Mouse (Mus musculus): ENCODE measurements at regions not wholly inside any gene's neighbourhood (a gene's known extent, or its start where the extent isn't known, plus 50 kb on each side); places are given as distances from the start of the nearest gene placed in this dataset.

- no peak overlapping the region for H3K27ac ChIP-seq
- no peaks in the 10 kb centered on the region for H3K36me3 ChIP-seq (replicated peaks; ENCODE audit: control insufficient read depth, insufficient read depth, low read depth)
- DNase-seq (ENCODE audit: low read depth in 3 of 3, low spot score in 3 of 3) (no peak), ATAC-seq (ENCODE audit: insufficient read depth) (no peak)
- no peaks in the 10 kb centered on the region for H3K9me3 ChIP-seq (ENCODE audit: control insufficient read depth, low read length)
- no peak overlapping the region for H3K4me3 ChIP-seq (ENCODE audit: insufficient read depth in 1 of 2, low read depth in 2 of 2, low read length in 2 of 2)
- TF ChIP-seq CTCF (IDR thresholded peaks at IDR 0.05; ENCODE audit: low read depth) (no peak), EP300 (IDR thresholded peaks at IDR 0.05; ENCODE audit: low read depth) (no peak)
- WGBS (ENCODE audit: insufficient replicate concordance) = 74% methylated on average over 4 of the region's 4 CpGs
- H3K4me1 ChIP-seq (replicated peaks; ENCODE audit: control insufficient read depth in 2 of 2, insufficient read depth in 2 of 2, low read length in 1 of 2) = peaks cover 3 to 24% of the 10 kb centered on the region in 2 experiments; a peak in 3 of 4 replicates
- no peak overlapping the region for H3K4me2 ChIP-seq (ENCODE audit: low read depth)
- H3K9ac ChIP-seq (replicated peaks) = no peak overlapping the region
- H3K27me3 ChIP-seq (ENCODE audit: control insufficient read depth, insufficient read depth, low read length) = no peaks in the 10 kb centered on the region
Observed at GRCm38 (mm10) chr6:31087511-31087910, 128.6 kb upstream of the Klf14 start.

- WGBS (ENCODE audit: insufficient replicate concordance) = 35% methylated on average over 18 of the region's 18 CpGs
Observed at GRCm38 (mm10) chr6:31088147-31088972, 129.5 kb upstream of the Klf14 start.

GRCm38 (mm10) chr6:31088973-31089368, 130.1 kb upstream of the Klf14 start:
- no peaks in the 10 kb centered on the region for H3K36me3 ChIP-seq (replicated peaks; ENCODE audit: control insufficient read depth, insufficient read depth, low read depth)
- no peak overlapping the region for H3K9ac ChIP-seq (replicated peaks)
- no peak overlapping the region for H3K4me3 ChIP-seq (ENCODE audit: insufficient read depth in 1 of 2, low read depth in 2 of 2, low read length in 2 of 2)
- DNase-seq (ENCODE audit: low read depth in 3 of 3, low spot score in 3 of 3) (no peak), ATAC-seq (ENCODE audit: insufficient read depth) (no peak)
- no peak overlapping the region for H3K4me2 ChIP-seq (ENCODE audit: low read depth)
- H3K4me1 ChIP-seq (replicated peaks; ENCODE audit: control insufficient read depth in 2 of 2, insufficient read depth in 2 of 2, low read length in 1 of 2) = peaks cover 3 to 25% of the 10 kb centered on the region in 2 experiments; a peak in 3 of 4 replicates
- no peak overlapping the region for H3K27ac ChIP-seq
- H3K9me3 ChIP-seq (ENCODE audit: control insufficient read depth, low read length) = no peaks in the 10 kb centered on the region
- no peak for TF ChIP-seq CTCF (IDR thresholded peaks at IDR 0.05; ENCODE audit: low read depth)
- no peak for TF ChIP-seq EP300 (IDR thresholded peaks at IDR 0.05; ENCODE audit: low read depth)
- no peaks in the 10 kb centered on the region for H3K27me3 ChIP-seq (ENCODE audit: control insufficient read depth, insufficient read depth, low read length)
- WGBS (ENCODE audit: insufficient replicate concordance) = 53% methylated on average over 5 of the region's 5 CpGs

More at GRCm38 (mm10) chr6:31088147-31088972, 129.5 kb upstream of the Klf14 start:
- Histone ChIP-seq H3K27ac (no peak overlapping the region), H3K4me2 (ENCODE audit: low read depth) (no peak overlapping the region), H3K27me3 (ENCODE audit: control insufficient read depth, insufficient read depth, low read length) (no peaks in the 10 kb centered on the region), H3K9ac (replicated peaks) (no peak overlapping the region), H3K9me3 (ENCODE audit: control insufficient read depth, low read length) (no peaks in the 10 kb centered on the region), H3K4me1 (replicated peaks; ENCODE audit: control insufficient read depth in 2 of 2, insufficient read depth in 2 of 2, low read length in 1 of 2) (peaks cover 3 to 25% of the 10 kb centered on the region in 2 experiments; a peak in 3 of 4 replicates), H3K4me3 (ENCODE audit: insufficient read depth in 1 of 2, low read depth in 2 of 2, low read length in 2 of 2) (no peak overlapping the region), H3K36me3 (replicated peaks; ENCODE audit: control insufficient read depth, insufficient read depth, low read depth) (no peaks in the 10 kb centered on the region)
- ATAC-seq (ENCODE audit: insufficient read depth) (no peak), DNase-seq (ENCODE audit: low read depth in 3 of 3, low spot score in 3 of 3) (no peak)
- TF ChIP-seq EP300 (IDR thresholded peaks at IDR 0.05; ENCODE audit: low read depth) (no peak), CTCF (IDR thresholded peaks at IDR 0.05; ENCODE audit: low read depth) (no peak)

- no peak overlapping the region for H3K9ac ChIP-seq (replicated peaks)
- ATAC-seq (ENCODE audit: insufficient read depth) = no peak
- H3K27me3 ChIP-seq (ENCODE audit: control insufficient read depth, insufficient read depth, low read length) = no peaks in the 10 kb centered on the region
- DNase-seq (ENCODE audit: low read depth in 3 of 3, low spot score in 3 of 3) = no peak
- no peak overlapping the region for H3K4me3 ChIP-seq (ENCODE audit: insufficient read depth in 1 of 2, low read depth in 2 of 2, low read length in 2 of 2)
- TF ChIP-seq EP300 (IDR thresholded peaks at IDR 0.05; ENCODE audit: low read depth) (no peak), CTCF (IDR thresholded peaks at IDR 0.05; ENCODE audit: low read depth) (no peak)
- H3K4me1 ChIP-seq (replicated peaks; ENCODE audit: control insufficient read depth in 2 of 2, insufficient read depth in 2 of 2, low read length in 1 of 2) = peaks cover 3 to 22% of the 10 kb centered on the region in 2 experiments; a peak in 3 of 4 replicates
- H3K9me3 ChIP-seq (ENCODE audit: control insufficient read depth, low read length) = no peaks in the 10 kb centered on the region
- H3K4me2 ChIP-seq (ENCODE audit: low read depth) = no peak overlapping the region
- 84% methylated on average over 6 of the region's 6 CpGs for WGBS (ENCODE audit: insufficient replicate concordance)
- H3K36me3 ChIP-seq (replicated peaks; ENCODE audit: control insufficient read depth, insufficient read depth, low read depth) = no peaks in the 10 kb centered on the region
- H3K27ac ChIP-seq = no peak overlapping the region
Observed at GRCm38 (mm10) chr6:31090288-31090687, 131.4 kb upstream of the Klf14 start.

GRCm38 (mm10) chr6:31090791-31091190, 131.9 kb upstream of the Klf14 start:
- peaks cover 0 to 19% of the 10 kb centered on the region in 2 experiments; a peak in 3 of 4 replicates for H3K4me1 ChIP-seq (replicated peaks; ENCODE audit: control insufficient read depth in 2 of 2, insufficient read depth in 2 of 2, low read length in 1 of 2)
- 56% methylated on average over 7 of the region's 7 CpGs for WGBS (ENCODE audit: insufficient replicate concordance)
- DNase-seq (ENCODE audit: low read depth in 3 of 3, low spot score in 3 of 3) = no peak
- no peak overlapping the region for H3K4me2 ChIP-seq (ENCODE audit: low read depth)
- no peaks in the 10 kb centered on the region for H3K27me3 ChIP-seq (ENCODE audit: control insufficient read depth, insufficient read depth, low read length)
- H3K4me3 ChIP-seq (ENCODE audit: insufficient read depth in 1 of 2, low read depth in 2 of 2, low read length in 2 of 2) = no peak overlapping the region
- H3K9me3 ChIP-seq (ENCODE audit: control insufficient read depth, low read length) = no peaks in the 10 kb centered on the region
- H3K36me3 ChIP-seq (replicated peaks; ENCODE audit: control insufficient read depth, insufficient read depth, low read depth) = no peaks in the 10 kb centered on the region
- ATAC-seq (ENCODE audit: insufficient read depth) = no peak
- H3K9ac ChIP-seq (replicated peaks) = no peak overlapping the region
- H3K27ac ChIP-seq = no peak overlapping the region
- no peak for TF ChIP-seq CTCF (IDR thresholded peaks at IDR 0.05; ENCODE audit: low read depth)
- no peak for TF ChIP-seq EP300 (IDR thresholded peaks at IDR 0.05; ENCODE audit: low read depth)

Measured in liver, embryonic 14.5 days (tissue).